Mouse (Mus musculus) liver, embryonic 14.5 days (tissue): ENCODE data around the gene Supt3. TPM values are rescaled to one million over a fixed set of nuclear protein-coding genes. Genes with fewer than 3 reads are reported as not detected.

ENCODE experiments used
- ATAC-seq: fragments of 200-750 bp; cut with Nextera tagmentation; 2 replicates; pipeline ENCODE4 v1.8.0; 2017; ENCODE audit warnings: moderate number of reproducible peaks, mild to moderate bottlenecking, moderate library complexity; ENCODE audit not compliant: insufficient read depth
- DNase-seq, 3 experiments: peaks; one replicate each; pipeline ENCODE4 v3.0.0-alpha.2; 2012 to 2013; ENCODE audit warnings: low read depth in 3 of 3, low spot score in 3 of 3
- H3K27ac ChIP-seq: fragments of 300-500 bp; sonication (generic); 2 replicates; pipeline ENCODE4 v1.5.1; 2014; ENCODE audit warnings: moderate library complexity, mild to moderate bottlenecking, control low read depth, inconsistent platforms
- H3K27me3 ChIP-seq: fragments of 300-500 bp; sonication (generic); 2 replicates; pipeline ENCODE4 v1.6.1; 2014; ENCODE audit warnings: mild to moderate bottlenecking, low read length, moderate library complexity; ENCODE audit not compliant: control insufficient read depth, insufficient read depth
- H3K36me3 ChIP-seq: fragments of 300-500 bp; sonication (generic); replicated peaks from 2 replicates; pipeline ENCODE4 v1.6.1; 2014; ENCODE audit warnings: low read depth; ENCODE audit not compliant: control insufficient read depth, insufficient read depth
- H3K4me1 ChIP-seq, 2 experiments: fragments of 200-500 bp in 1 of 2; fragments of 300-500 bp in 1 of 2; sonication (generic) in 1 of 2; replicated peaks; 2 replicates each; pipeline ENCODE4 v1.6.1; 2012 to 2014; ENCODE audit warnings: antibody characterized with exemption in 1 of 2, inconsistent platforms in 1 of 2, low read length in 1 of 2; ENCODE audit not compliant: control insufficient read depth in 2 of 2, insufficient read depth in 2 of 2
- H3K4me2 ChIP-seq: fragments of 300-500 bp; sonication (generic); 2 replicates; pipeline ENCODE4 v1.6.1; 2014; ENCODE audit warnings: low read depth, mild to moderate bottlenecking, control low read depth, moderate library complexity
- H3K4me3 ChIP-seq, 2 experiments: fragments of 200-500 bp in 1 of 2; fragments of 300-500 bp in 1 of 2; sonication (generic) in 1 of 2; 2 replicates each; pipeline ENCODE4 v1.5.1; 2012 to 2014; ENCODE audit warnings: low read depth in 2 of 2, low read length in 2 of 2, mild to moderate bottlenecking in 2 of 2, control low read depth in 1 of 2, inconsistent platforms in 1 of 2, moderate library complexity in 1 of 2; ENCODE audit not compliant: insufficient read depth in 1 of 2
- H3K9ac ChIP-seq: fragments of 300-500 bp; sonication (generic); replicated peaks from 2 replicates; pipeline ENCODE4 v1.6.1; 2014; ENCODE audit warnings: mild to moderate bottlenecking, control low read depth, moderate library complexity
- H3K9me3 ChIP-seq: fragments of 300-500 bp; sonication (generic); 2 replicates; pipeline ENCODE4 v1.6.1; 2016; ENCODE audit warnings: low read length, mixed read lengths; ENCODE audit not compliant: control insufficient read depth
- CTCF ChIP-seq: IDR thresholded peaks from 2 replicates; pipeline ENCODE4 v1.5.1; 2016; ENCODE audit warnings: antibody characterized with exemption, low read depth, control low read depth
- EP300 ChIP-seq: IDR thresholded peaks from 2 replicates; pipeline ENCODE4 v1.6.1; 2016; ENCODE audit warnings: antibody characterized with exemption, low read depth
- WGBS: fragments of 180-500 bp; shearing (Covaris S2); extraction: QIAGEN DNeasy Blood & Tissue Kit; methylation state at CpG from one replicate; pipeline ENCODE4 v1.1.7; 2014; ENCODE audit not compliant: insufficient replicate concordance; 5-methylcytosine and 5-hydroxymethylcytosine counted together
- polyA plus RNA-seq, 2 experiments: library from polyadenylated mRNA; depleted of rRNA in 1 of 2; stranded (reverse) in 1 of 2; unstranded in 1 of 2; fragments of >200 nt; fragmentation: Nextera tagmentation in 1 of 2; extraction: Ambion mirVana in 1 of 2; gene quantifications; 2 replicates each; pipeline versions ENCODE4 v1.2.1 to v1.2.3; 2012 to 2014

The Supt3 gene
- polyA plus RNA-seq, 2 experiments: 2.7 to 5.3 TPM

DNA sequence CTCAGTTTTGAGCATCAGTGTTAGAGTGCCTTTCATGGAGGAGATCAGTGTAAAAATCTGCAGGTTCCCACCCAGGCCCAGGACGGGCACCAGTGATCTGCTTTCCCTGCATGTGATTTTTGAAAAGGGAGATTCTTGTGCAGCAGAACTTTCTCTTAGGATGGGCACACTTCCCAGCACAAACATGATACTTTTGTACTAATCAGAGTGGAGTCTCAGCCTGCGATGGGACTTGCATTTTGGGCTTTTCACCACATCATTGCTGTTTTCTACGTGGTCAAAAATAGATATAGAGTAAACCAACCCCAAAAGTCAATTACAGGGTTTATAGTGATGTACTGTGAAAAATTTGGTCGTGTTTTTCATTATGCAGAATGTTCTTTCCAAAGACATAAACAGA is 65.2 kb downstream of the Supt3 start:
- WGBS: 60% methylated on average over 4 of the region's 4 CpGs
- Histone ChIP-seq H3K36me3 (no peaks in the 10 kb centered on the region), H3K9me3 (no peaks in the 10 kb centered on the region), H3K9ac (no peak overlapping the region), H3K27me3 (no peaks in the 10 kb centered on the region), H3K4me2 (no peak overlapping the region), H3K4me3 (no peak overlapping the region), H3K27ac (no peak overlapping the region), H3K4me1 (no peaks in the 10 kb centered on the region)
- ATAC-seq (no peak), DNase-seq (no peak)
- TF ChIP-seq CTCF (no peak), EP300 (no peak)

DNA sequence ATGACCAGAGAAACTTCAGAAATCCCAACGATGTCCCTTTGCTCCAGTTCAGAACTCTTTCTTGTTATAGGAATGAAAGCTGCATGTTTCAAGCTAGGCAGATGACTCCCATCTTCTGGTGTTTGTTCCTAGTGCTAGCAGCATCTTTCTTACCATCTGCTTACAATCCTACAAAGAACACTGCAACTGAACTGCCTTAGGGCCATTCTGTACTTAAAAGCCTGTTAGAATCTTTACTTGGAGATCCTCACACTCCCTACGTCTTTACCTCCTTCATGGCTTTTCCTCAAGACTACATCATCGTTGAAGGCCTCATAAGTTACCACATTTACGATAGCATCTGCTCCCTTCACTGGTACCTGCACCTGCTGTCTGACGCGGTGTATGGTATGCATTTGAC is 86.2 kb downstream of the Supt3 start:
- Histone ChIP-seq H3K4me1 (no peaks in the 10 kb centered on the region), H3K36me3 (no peaks in the 10 kb centered on the region), H3K9me3 (no peaks in the 10 kb centered on the region), H3K27me3 (no peaks in the 10 kb centered on the region), H3K4me2 (no peak overlapping the region), H3K27ac (no peak overlapping the region), H3K9ac (no peak overlapping the region), H3K4me3 (no peak overlapping the region)
- TF ChIP-seq EP300: no peak
- TF ChIP-seq CTCF: no peak
- ATAC-seq (no peak), DNase-seq (no peak)
- WGBS: 83% methylated on average over 6 of the region's 6 CpGs

- 5% methylated on average over 1 of the region's 1 CpGs for WGBS
- DNase-seq: no peak
Observed at GRCm38 (mm10) chr17:44893592-44893991, 116.6 kb downstream of the Supt3 start.

DNA sequence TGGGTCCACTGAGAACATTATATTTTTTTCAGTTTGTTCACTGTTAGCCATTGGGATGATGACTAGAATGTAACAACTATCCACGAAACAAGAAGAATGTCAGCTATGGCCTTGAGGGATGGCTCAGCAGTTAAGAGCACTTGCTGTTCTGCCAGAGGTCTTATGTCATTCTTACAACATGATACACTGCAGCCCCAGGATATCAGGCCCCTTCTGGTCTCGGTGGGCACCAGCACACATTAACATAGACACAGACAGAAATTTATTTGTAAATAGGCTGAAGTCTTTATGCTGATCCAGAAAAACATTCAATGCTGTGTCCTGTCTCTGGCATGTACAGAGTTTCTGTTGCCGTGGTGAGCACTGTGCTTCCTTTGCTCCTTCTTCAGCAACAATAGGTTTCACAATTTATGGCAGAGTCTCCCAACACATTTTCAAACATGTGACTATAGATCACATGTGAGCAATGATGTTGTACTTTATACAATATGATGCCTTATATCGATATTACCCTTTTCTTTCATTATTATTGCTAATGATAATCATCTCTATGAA is 166.7 kb downstream of the Supt3 start:
- no peak for TF ChIP-seq CTCF
- no peak for TF ChIP-seq EP300
- H3K27ac ChIP-seq: no peak overlapping the region
- H3K4me2 ChIP-seq: no peak overlapping the region
- H3K4me3 ChIP-seq: no peak overlapping the region
- no peaks in the 10 kb centered on the region for H3K36me3 ChIP-seq
- H3K9me3 ChIP-seq: no peaks in the 10 kb centered on the region
- H3K4me1 ChIP-seq: no peaks in the 10 kb centered on the region
- no peak overlapping the region for H3K9ac ChIP-seq
- no peaks in the 10 kb centered on the region for H3K27me3 ChIP-seq
- 60% methylated on average over 4 of the region's 4 CpGs for WGBS
- no peak for ATAC-seq
- DNase-seq: no peak

More at GRCm38 (mm10) chr17:44893592-44893991, 116.6 kb downstream of the Supt3 start:
- Histone ChIP-seq H3K27ac (no peak overlapping the region), H3K4me3 (no peak overlapping the region), H3K27me3 (no peaks in the 10 kb centered on the region), H3K9ac (no peak overlapping the region), H3K9me3 (no peaks in the 10 kb centered on the region), H3K4me1 (no peaks in the 10 kb centered on the region), H3K4me2 (no peak overlapping the region), H3K36me3 (no peaks in the 10 kb centered on the region)
- no peak for ATAC-seq
- TF ChIP-seq EP300 (no peak), CTCF (no peak)

- Histone ChIP-seq H3K27me3 (no peaks in the 10 kb centered on the region), H3K9ac (no peak overlapping the region), H3K9me3 (no peaks in the 10 kb centered on the region), H3K4me2 (no peak overlapping the region), H3K4me1 (no peaks in the 10 kb centered on the region), H3K4me3 (no peak overlapping the region), H3K27ac (no peak overlapping the region), H3K36me3 (no peaks in the 10 kb centered on the region)
- no peak for ATAC-seq
- DNase-seq: peak in 1 of 3 experiments; percentile 17
- TF ChIP-seq CTCF (no peak), EP300 (no peak)
- WGBS: 69% methylated on average over 5 of the region's 5 CpGs
Observed at GRCm38 (mm10) chr17:44945333-44945732, 168.4 kb downstream of the Supt3 start.
